Mouse (Mus musculus) limb, embryonic 11.5 days (tissue): Measurements from ENCODE around the gene Nmnat2. TPM values are rescaled to one million over a fixed set of nuclear protein-coding genes. Genes with fewer than 3 reads are reported as not detected.

Source experiments
- ATAC-seq: fragments of 200-750 bp; cut with Nextera tagmentation; 2 replicates; pipeline ENCODE4 v1.8.0; 2017; ENCODE audit warnings: low read depth; ENCODE audit not compliant: insufficient number of reproducible peaks, low FRiP score, low TSS enrichment
- DNase-seq: peaks from one replicate; pipeline ENCODE4 v3.0.0-alpha.2; 2015; ENCODE audit warnings: low spot score
- H3K27ac ChIP-seq: fragments of 300-500 bp; sonication (generic); replicated peaks from 2 replicates; pipeline ENCODE4 v1.5.1; 2014; ENCODE audit warnings: low read depth, mild to moderate bottlenecking, low read length
- H3K27me3 ChIP-seq: fragments of 300-500 bp; sonication (generic); 2 replicates; pipeline ENCODE4 v1.6.1; 2014; ENCODE audit warnings: mild to moderate bottlenecking, low read length, mixed read lengths; ENCODE audit not compliant: control insufficient read depth, insufficient read depth
- H3K36me3 ChIP-seq: fragments of 300-500 bp; sonication (generic); 2 replicates; pipeline ENCODE4 v1.6.1; 2014; ENCODE audit warnings: mild to moderate bottlenecking, low read length, moderate library complexity, mixed read lengths; ENCODE audit not compliant: control insufficient read depth, insufficient read depth
- H3K4me1 ChIP-seq: fragments of 300-500 bp; sonication (generic); 2 replicates; pipeline ENCODE4 v1.6.1; 2014; ENCODE audit warnings: low read length, mixed read lengths; ENCODE audit not compliant: control insufficient read depth, insufficient read depth
- H3K4me2 ChIP-seq: fragments of 300-500 bp; sonication (generic); 2 replicates; pipeline ENCODE4 v1.6.1; 2014; ENCODE audit warnings: low read depth, mild to moderate bottlenecking, moderate library complexity; ENCODE audit not compliant: severe bottlenecking
- H3K4me3 ChIP-seq: fragments of 300-500 bp; sonication (generic); 2 replicates; pipeline ENCODE4 v1.5.1; 2014; ENCODE audit warnings: low read depth, low read length
- H3K9ac ChIP-seq: fragments of 300-500 bp; sonication (generic); 2 replicates; pipeline ENCODE4 v1.6.1; 2014; ENCODE audit warnings: mild to moderate bottlenecking, low read length
- H3K9me3 ChIP-seq: fragments of 300-500 bp; sonication (generic); 2 replicates; pipeline ENCODE4 v1.6.1; 2016; ENCODE audit warnings: low read length; ENCODE audit not compliant: control insufficient read depth
- WGBS: fragments of 180-500 bp; shearing (Covaris S2); extraction: QIAGEN DNeasy Blood & Tissue Kit; methylation state at CpG from one replicate; pipeline ENCODE4 v1.1.7; 2014; 5-methylcytosine and 5-hydroxymethylcytosine counted together
- polyA plus RNA-seq: library from polyadenylated mRNA; unstranded; fragments of >200 nt; fragmentation: Nextera tagmentation; extraction: Ambion mirVana; gene quantifications from 2 replicates; pipeline ENCODE4 v1.2.1, GENCODE M21; 2014

Nmnat2 gene
- polyA plus RNA-seq, 1 experiment from 2014 or later, result 0.37 TPM

- Histone ChIP-seq H3K9ac (no peak overlapping the region), H3K36me3 (no peaks in the 10 kb centered on the region), H3K4me3 (no peak overlapping the region), H3K27me3 (no peaks in the 10 kb centered on the region), H3K27ac (no peak overlapping the region), H3K4me1 (no peaks in the 10 kb centered on the region), H3K4me2 (no peak overlapping the region), H3K9me3 (no peaks in the 10 kb centered on the region)
- no peak for ATAC-seq
- WGBS, result 70% methylated on average over 6 of the region's 6 CpGs
- no peak for DNase-seq
Observed at GRCm38 (mm10) chr1:152992271-152993134, 37.7 kb downstream of the Nmnat2 start.

DNA sequence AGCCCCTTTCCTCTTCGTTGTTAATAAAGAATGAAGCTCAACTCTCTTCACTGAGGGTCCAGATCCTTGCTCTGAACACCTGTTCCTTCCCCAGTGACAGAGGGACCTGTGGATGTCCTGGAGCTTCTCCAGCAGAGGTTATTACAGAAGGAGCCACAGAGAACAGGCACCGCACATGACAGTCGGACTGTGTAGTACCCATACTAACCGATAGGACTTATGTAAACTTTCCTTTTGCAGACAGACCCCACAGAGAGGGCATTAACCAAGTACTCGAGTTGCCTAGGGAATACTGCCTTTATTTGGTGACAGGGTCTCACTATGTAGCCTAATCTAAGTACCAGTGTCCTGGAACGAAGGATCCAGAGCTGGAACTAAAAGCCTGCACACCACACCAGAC is 39.0 kb downstream of the Nmnat2 start:
- H3K4me3 ChIP-seq, result no peak overlapping the region
- H3K9ac ChIP-seq, result no peak overlapping the region
- H3K4me2 ChIP-seq, result no peak overlapping the region
- DNase-seq, result no peak
- H3K36me3 ChIP-seq, result no peaks in the 10 kb centered on the region
- H3K4me1 ChIP-seq, result no peaks in the 10 kb centered on the region
- H3K27me3 ChIP-seq, result no peaks in the 10 kb centered on the region
- ATAC-seq, result no peak
- WGBS, result 85% methylated on average over 6 of the region's 6 CpGs
- no peak overlapping the region for H3K27ac ChIP-seq
- no peaks in the 10 kb centered on the region for H3K9me3 ChIP-seq

DNA sequence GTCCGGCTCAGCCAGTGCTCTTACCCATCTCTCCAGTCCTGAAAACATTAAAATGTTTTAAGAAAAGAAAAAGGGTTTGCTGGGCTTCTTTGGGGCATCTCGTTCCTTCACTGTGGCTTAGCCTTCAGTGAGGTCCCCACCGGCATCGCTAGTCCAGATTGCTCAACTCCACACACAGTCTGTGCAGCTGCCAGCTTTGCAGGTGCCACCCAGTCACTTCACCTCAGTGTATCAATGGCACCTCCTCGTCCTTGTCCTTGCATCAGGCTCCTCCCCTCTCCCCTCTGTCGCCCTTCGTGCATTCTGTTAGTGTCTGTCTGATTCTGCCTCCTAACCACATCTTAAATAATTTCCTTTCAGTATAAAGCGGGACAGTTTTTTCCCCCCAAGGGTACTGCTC is 45.2 kb downstream of the Nmnat2 start:
- 87% methylated on average over 8 of the region's 8 CpGs for WGBS
- DNase-seq, result no peak
- no peaks in the 10 kb centered on the region for H3K4me1 ChIP-seq

GRCm38 (mm10) chr1:153000486-153001228 is 45.9 kb downstream of the Nmnat2 start:
- no peak overlapping the region for H3K27ac ChIP-seq
- 90% methylated on average over 6 of the region's 6 CpGs for WGBS
- H3K27me3 ChIP-seq, result no peaks in the 10 kb centered on the region
- DNase-seq (no peak), ATAC-seq (no peak)
- H3K9me3 ChIP-seq, result no peaks in the 10 kb centered on the region
- H3K4me2 ChIP-seq, result no peak overlapping the region
- H3K4me1 ChIP-seq, result no peaks in the 10 kb centered on the region
- H3K4me3 ChIP-seq, result no peak overlapping the region
- H3K36me3 ChIP-seq, result no peaks in the 10 kb centered on the region
- no peak overlapping the region for H3K9ac ChIP-seq

More for the DNA sequence above, 45.2 kb downstream of the Nmnat2 start:
- H3K4me2 ChIP-seq, result no peak overlapping the region
- no peak for ATAC-seq
- H3K9me3 ChIP-seq, result no peaks in the 10 kb centered on the region
- no peaks in the 10 kb centered on the region for H3K36me3 ChIP-seq
- H3K9ac ChIP-seq, result no peak overlapping the region
- no peak overlapping the region for H3K27ac ChIP-seq
- no peak overlapping the region for H3K4me3 ChIP-seq
- no peaks in the 10 kb centered on the region for H3K27me3 ChIP-seq

DNA sequence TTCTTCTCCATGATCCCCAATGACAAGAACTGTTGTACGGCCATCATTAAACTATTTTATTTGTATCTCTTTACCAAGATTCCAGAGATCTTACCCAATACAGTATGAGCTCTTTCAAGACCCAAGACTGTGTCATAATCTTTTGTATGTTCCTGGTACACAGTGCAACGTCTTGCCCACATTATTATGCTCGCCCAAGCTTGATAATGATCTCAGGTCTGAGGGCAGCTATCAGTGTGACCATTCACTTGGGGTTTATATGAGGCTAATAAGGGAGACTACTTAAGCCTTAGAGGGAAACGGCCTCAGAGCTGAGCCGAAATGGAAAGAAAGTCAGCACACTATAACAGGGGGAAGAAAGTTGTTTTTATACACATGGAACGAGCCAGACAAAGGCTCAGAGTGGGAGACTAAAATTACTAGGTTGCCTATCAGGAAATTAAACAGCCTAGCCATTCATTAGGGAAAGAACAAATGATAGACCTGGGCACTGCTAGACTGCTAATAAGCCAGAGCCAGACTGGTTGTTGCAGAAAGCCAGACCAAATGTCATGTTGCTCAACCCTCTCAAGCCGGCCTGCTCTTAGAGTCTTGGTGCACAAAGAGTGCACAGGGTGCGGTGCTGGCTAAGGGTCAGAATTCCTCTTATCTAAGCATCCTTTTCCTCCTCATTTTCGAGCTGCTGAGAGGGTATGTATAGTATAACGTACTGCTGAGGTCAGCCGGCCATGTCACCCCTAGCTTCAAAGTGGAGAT is 47.7 kb downstream of the Nmnat2 start:
- H3K9me3 ChIP-seq, result no peaks in the 10 kb centered on the region
- no peaks in the 10 kb centered on the region for H3K27me3 ChIP-seq
- ATAC-seq (no peak), DNase-seq (no peak)
- H3K4me2 ChIP-seq, result no peak overlapping the region
- no peaks in the 10 kb centered on the region for H3K4me1 ChIP-seq
- WGBS, result 71% methylated on average over 11 of the region's 11 CpGs
- no peak overlapping the region for H3K9ac ChIP-seq
- H3K36me3 ChIP-seq, result no peaks in the 10 kb centered on the region
- no peak overlapping the region for H3K4me3 ChIP-seq
- no peak overlapping the region for H3K27ac ChIP-seq

DNA sequence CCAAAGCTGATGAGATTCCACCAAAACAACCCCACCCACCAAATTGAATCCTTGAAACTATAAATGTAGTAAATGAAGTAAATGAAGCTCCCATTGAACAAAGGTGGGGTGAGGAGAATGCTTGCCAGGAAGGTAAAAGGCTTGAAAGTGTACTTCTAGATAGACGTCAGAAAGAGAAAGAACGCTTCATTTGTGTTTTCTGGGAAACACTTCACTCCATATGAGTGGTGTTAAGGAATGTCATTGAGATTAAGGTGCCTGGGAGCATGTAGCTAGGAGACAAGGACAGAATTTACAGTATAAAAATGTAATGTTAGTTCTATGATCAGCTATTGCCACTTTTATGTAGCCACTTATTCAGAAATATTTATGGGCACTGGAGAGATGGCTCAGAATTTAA is 49.7 kb downstream of the Nmnat2 start:
- Histone ChIP-seq H3K4me1 (no peaks in the 10 kb centered on the region), H3K4me3 (no peak overlapping the region), H3K9me3 (no peaks in the 10 kb centered on the region), H3K36me3 (no peaks in the 10 kb centered on the region), H3K27me3 (no peaks in the 10 kb centered on the region), H3K4me2 (no peak overlapping the region), H3K27ac (no peak overlapping the region), H3K9ac (no peak overlapping the region)
- ATAC-seq, result no peak
- no peak for DNase-seq
- 88% methylated on average over 2 of the region's 2 CpGs for WGBS

GRCm38 (mm10) chr1:153006054-153006453 is 51.3 kb downstream of the Nmnat2 start:
- 76% methylated on average over 5 of the region's 5 CpGs for WGBS
- no peak overlapping the region for H3K9ac ChIP-seq
- no peaks in the 10 kb centered on the region for H3K36me3 ChIP-seq
- no peak overlapping the region for H3K4me3 ChIP-seq
- H3K27ac ChIP-seq, result no peak overlapping the region
- no peak overlapping the region for H3K4me2 ChIP-seq
- H3K4me1 ChIP-seq, result no peaks in the 10 kb centered on the region
- DNase-seq (no peak), ATAC-seq (no peak)
- H3K9me3 ChIP-seq, result no peaks in the 10 kb centered on the region
- no peaks in the 10 kb centered on the region for H3K27me3 ChIP-seq

DNA sequence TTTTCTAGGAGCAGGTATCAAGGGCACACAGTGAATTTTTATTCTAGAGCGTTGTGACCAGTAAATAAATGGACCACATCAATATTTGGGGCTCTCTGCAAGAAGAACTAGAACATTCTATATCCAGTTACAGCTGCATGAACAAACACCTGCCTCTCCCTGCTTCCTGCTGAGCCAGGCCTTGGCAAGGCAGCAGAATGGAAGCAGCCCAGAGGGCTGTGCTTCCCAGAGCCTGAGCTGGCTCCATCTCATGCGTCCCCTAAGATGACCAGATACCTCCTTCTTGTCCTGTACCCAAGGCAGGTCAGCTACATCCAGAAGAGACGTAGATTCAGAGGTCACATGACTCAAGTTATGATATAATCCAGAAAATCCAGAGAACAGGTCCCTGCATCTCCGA is 52.0 kb downstream of the Nmnat2 start:
- H3K9me3 ChIP-seq, result no peaks in the 10 kb centered on the region
- DNase-seq, result no peak
- WGBS, result 86% methylated on average over 4 of the region's 4 CpGs
- no peak overlapping the region for H3K27ac ChIP-seq
- no peaks in the 10 kb centered on the region for H3K27me3 ChIP-seq
- no peaks in the 10 kb centered on the region for H3K4me1 ChIP-seq
- no peak for ATAC-seq
- no peak overlapping the region for H3K4me3 ChIP-seq
- no peak overlapping the region for H3K9ac ChIP-seq
- no peaks in the 10 kb centered on the region for H3K36me3 ChIP-seq
- H3K4me2 ChIP-seq, result no peak overlapping the region
